Comparison of ENCODE assay signal across 21 mouse cellular contexts in the genomic region with DNA sequence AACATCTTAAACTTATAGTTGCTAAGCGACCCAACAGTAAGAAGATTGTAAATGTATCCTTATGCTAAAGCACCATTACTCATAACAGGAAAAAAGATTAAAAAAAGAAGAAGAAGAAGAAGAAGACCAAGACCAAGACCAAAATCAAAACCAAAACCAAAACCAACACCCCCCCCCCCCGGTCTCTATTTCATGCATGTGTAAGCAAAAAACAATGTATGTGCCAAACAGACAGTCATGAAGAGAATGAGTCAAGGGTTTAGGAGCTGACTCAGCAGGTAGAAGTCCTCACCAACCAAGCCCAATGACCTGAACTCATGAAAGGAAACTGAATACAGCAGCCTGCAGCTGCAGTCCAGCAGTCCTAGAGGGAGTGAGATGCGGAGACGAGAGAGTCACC. TPM values are rescaled to one million over a fixed set of nuclear protein-coding genes. Genes with fewer than 3 reads are reported as not detected.
DNase-seq lines count a peak whose midpoint lies in the region; ATAC-seq and TF ChIP-seq lines count a peak whose summit lies in the region.
"Had no signal": no experiment of that assay in that cellular context is flagged by ENCODE, and none has a peak within 500 bp of the region (broad histone marks: within the 10 kb centered on the region; RNA-seq: fewer than 3 reads in every experiment).

No protein-coding gene starts in this region.

- no peak overlapping the region for H3K4me3 ChIP-seq in forebrain, embryonic 13.5 days
- no peak overlapping the region for H3K4me3 ChIP-seq in hindbrain, embryonic 13.5 days
- no peak overlapping the region for H3K4me3 ChIP-seq in forebrain, postnatal 0 days (ENCODE audit: low read depth, low read length)
- H3K4me3 ChIP-seq: embryonic facial prominence, embryonic 12.5 days; forebrain, embryonic 12.5 days; heart, embryonic 13.5 days; hindbrain, embryonic 12.5 days had no signal

- no peak overlapping the region for H3K4me2 ChIP-seq in forebrain, embryonic 13.5 days
- H3K4me2 ChIP-seq in hindbrain, embryonic 13.5 days, result no peak overlapping the region
- H3K4me2 ChIP-seq in forebrain, postnatal 0 days (ENCODE audit: low read depth), result no peak overlapping the region
- H3K4me2 ChIP-seq: embryonic facial prominence, embryonic 12.5 days; forebrain, embryonic 12.5 days; heart, embryonic 13.5 days; hindbrain, embryonic 12.5 days had no signal

- no peaks in the 10 kb centered on the region for H3K9me3 ChIP-seq in forebrain, embryonic 13.5 days (replicated peaks)
- no peaks in the 10 kb centered on the region for H3K9me3 ChIP-seq in hindbrain, embryonic 13.5 days
- no peaks in the 10 kb centered on the region for H3K9me3 ChIP-seq in forebrain, postnatal 0 days (ENCODE audit: low read length)
- H3K9me3 ChIP-seq: embryonic facial prominence, embryonic 12.5 days; forebrain, embryonic 12.5 days; heart, embryonic 13.5 days; hindbrain, embryonic 12.5 days had no signal

- no peak overlapping the region for H3K27ac ChIP-seq in forebrain, embryonic 13.5 days
- H3K27ac ChIP-seq in hindbrain, embryonic 13.5 days, result no peak overlapping the region
- no peak overlapping the region for H3K27ac ChIP-seq in forebrain, postnatal 0 days (ENCODE audit: low read depth, low read length)
- H3K27ac ChIP-seq: embryonic facial prominence, embryonic 12.5 days; forebrain, embryonic 12.5 days; heart, embryonic 13.5 days; hindbrain, embryonic 12.5 days; hindbrain, postnatal 0 days had no signal

- ATAC-seq in megakaryocyte progenitor cell, adult 5-6 weeks (replicated peaks; ENCODE audit: poor library complexity), result 0 out of 2 replicates have a peak, but pooled peaks have one; percentile 20
- ATAC-seq in forebrain, embryonic 13.5 days, result no peak
- no peak for ATAC-seq in hindbrain, embryonic 13.5 days (ENCODE audit: low FRiP score)
- ATAC-seq in forebrain, postnatal 0 days, result no peak
- ATAC-seq: hindbrain, postnatal 0 days had no signal

- no peaks in the 10 kb centered on the region for H3K27me3 ChIP-seq in forebrain, embryonic 13.5 days
- H3K27me3 ChIP-seq in hindbrain, embryonic 13.5 days, result no peaks in the 10 kb centered on the region
- H3K27me3 ChIP-seq in forebrain, postnatal 0 days (ENCODE audit: insufficient read depth, low read length), result no peaks in the 10 kb centered on the region
- H3K27me3 ChIP-seq: embryonic facial prominence, embryonic 12.5 days; forebrain, embryonic 12.5 days; heart, embryonic 13.5 days; hindbrain, embryonic 12.5 days had no signal

- TF ChIP-seq CTCF in forebrain, postnatal 0 days (IDR thresholded peaks at IDR 0.05; ENCODE audit: low read depth), result no peak

- H3K36me3 ChIP-seq in forebrain, embryonic 13.5 days (ENCODE audit: poor library complexity, severe bottlenecking), result no peaks in the 10 kb centered on the region
- H3K36me3 ChIP-seq in hindbrain, embryonic 13.5 days, result no peaks in the 10 kb centered on the region
- no peaks in the 10 kb centered on the region for H3K36me3 ChIP-seq in forebrain, postnatal 0 days (ENCODE audit: insufficient read depth)
- H3K36me3 ChIP-seq: embryonic facial prominence, embryonic 12.5 days; forebrain, embryonic 12.5 days; heart, embryonic 13.5 days; hindbrain, embryonic 12.5 days had no signal

- WGBS in forebrain, embryonic 13.5 days, result 93% methylated on average over 4 of the region's 4 CpGs
- WGBS in hindbrain, embryonic 13.5 days, result 92% methylated on average over 4 of the region's 4 CpGs
- 93% methylated on average over 4 of the region's 4 CpGs for WGBS in forebrain, postnatal 0 days

- DNase-seq in 416B (ENCODE audit: low read depth) (peak; percentile 58), NIH3T3 (ENCODE audit: low read depth) (peak; percentile 25)
- peak; percentile 38 for DNase-seq in CD4-positive, CD25-positive, alpha-beta regulatory T cell, adult 2 months (ENCODE audit: low read depth, low spot score)
- DNase-seq in forebrain, postnatal 0 days, result no peak
- DNase-seq: adrenal gland, postnatal 10 days; cerebellum, adult 11 months; cerebellum, adult 9-10 months; cerebellum, postnatal 25 days; gastrocnemius, postnatal 36 days; heart, adult 11 months; heart, postnatal 4 days; kidney, adult 11 months; kidney, adult 9 months had no signal

- no peaks in the 10 kb centered on the region for H3K4me1 ChIP-seq in forebrain, embryonic 13.5 days
- no peaks in the 10 kb centered on the region for H3K4me1 ChIP-seq in hindbrain, embryonic 13.5 days (replicated peaks)
- H3K4me1 ChIP-seq in forebrain, postnatal 0 days (ENCODE audit: insufficient read depth), result no peaks in the 10 kb centered on the region
- H3K4me1 ChIP-seq: embryonic facial prominence, embryonic 12.5 days; forebrain, embryonic 12.5 days; heart, embryonic 13.5 days; hindbrain, embryonic 12.5 days had no signal

- H3K9ac ChIP-seq in forebrain, embryonic 13.5 days, result no peak overlapping the region
- H3K9ac ChIP-seq in hindbrain, embryonic 13.5 days, result no peak overlapping the region
- no peak overlapping the region for H3K9ac ChIP-seq in forebrain, postnatal 0 days
- H3K9ac ChIP-seq: embryonic facial prominence, embryonic 12.5 days; forebrain, embryonic 12.5 days; heart, embryonic 13.5 days; hindbrain, embryonic 12.5 days had no signal

RNA-seq across cellular contexts. Expression of gene Tnik, which starts 26.3 kb away (rescaled TPM):
- total RNA-seq in megakaryocyte progenitor cell, adult 5-6 weeks (2015), result 2.5 and 9.2 TPM in 2 replicates
- 6.2 and 8.9 TPM in 2 replicates for total RNA-seq in megakaryocyte progenitor cell, adult 5-6 weeks (2017)
- 49.3 and 54.9 TPM in 2 replicates for polyA plus RNA-seq in forebrain, embryonic 13.5 days (2015; fragmentation: Nextera tagmentation; extraction: Ambion mirVana)
- 70.7 and 73.6 TPM in 2 replicates for polyA plus RNA-seq in hindbrain, embryonic 13.5 days (2015; fragmentation: Nextera tagmentation; extraction: Ambion mirVana)
- total RNA-seq in forebrain, postnatal 0 days (2014; rRNA removed), result 105 and 125 TPM in 2 replicates
- polyA plus RNA-seq in forebrain, postnatal 0 days (2015; fragmentation: Nextera tagmentation; extraction: Ambion mirVana), result 27.9 and 43.0 TPM in 2 replicates
